Mouse (Mus musculus): ENCODE data around the gene Uba5. TPM values are rescaled to one million over a fixed set of nuclear protein-coding genes. Genes with fewer than 3 reads are reported as not detected.

Gene Uba5
- polyA plus RNA-seq (2015; fragmentation: Nextera tagmentation; extraction: Ambion mirVana), result 46.7 and 49.6 TPM in 2 replicates

DNA sequence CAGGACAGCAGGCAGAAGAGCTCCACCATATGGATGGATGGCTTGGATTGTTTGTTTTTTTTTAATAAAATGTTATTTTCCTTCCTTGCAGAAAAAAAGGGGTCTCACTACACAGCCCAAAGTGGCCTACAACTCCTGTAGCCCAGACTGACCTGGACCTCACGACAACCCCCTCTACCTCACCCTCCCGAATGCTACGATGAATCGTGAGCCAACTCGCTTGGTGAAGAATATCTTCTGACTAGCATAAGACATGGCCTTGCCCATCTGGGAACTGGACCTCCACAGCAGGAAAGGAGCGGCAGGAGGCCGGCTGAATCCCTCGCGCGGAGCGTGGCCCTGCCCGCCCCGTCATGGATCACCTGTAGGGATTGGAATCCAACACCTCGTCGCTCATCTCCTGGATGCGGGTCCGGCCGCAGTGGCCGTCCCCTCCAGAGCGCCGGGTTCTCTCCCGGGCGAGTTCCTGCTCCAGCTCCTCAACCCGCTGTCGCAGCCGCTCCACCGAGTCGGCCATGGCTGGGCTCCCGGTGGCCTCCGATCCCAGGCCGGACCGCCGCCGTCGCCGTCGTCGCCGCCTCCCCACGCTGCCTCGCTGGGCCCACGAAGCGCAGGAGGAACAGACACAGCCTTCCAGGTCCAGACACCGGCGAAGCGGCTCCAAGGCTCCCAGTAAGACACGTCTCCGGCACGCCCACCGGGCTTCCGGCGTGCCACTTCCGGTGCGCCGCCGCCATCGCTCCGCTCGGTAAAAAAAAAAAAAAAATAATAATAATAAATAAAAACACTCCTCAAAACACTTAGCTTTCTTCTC, at the start of gene Uba5:
Gene Uba5 (minus strand): TSS at position 705 of the 814 bp plus-strand sequence.
- H3K27ac ChIP-seq, result 0 out of 2 replicates have a peak within 1 kb of the TSS, but pooled peaks have one; percentile 42
- H3K27me3 ChIP-seq (replicated peaks), result no peaks in the 10 kb centered on the region
- peak within 1 kb of the TSS; percentile 93 for H3K4me2 ChIP-seq (replicated peaks)
- peaks cover 6% of the 10 kb centered on the region for H3K4me1 ChIP-seq (replicated peaks)
- WGBS, result under 1% methylated on average over 55 of the region's 59 CpGs
- peak within 1 kb of the TSS; percentile 84 for H3K9ac ChIP-seq
- peaks cover 10% of the 10 kb centered on the region for H3K36me3 ChIP-seq
- ATAC-seq, result peak; percentile 88
- peak within 1 kb of the TSS; percentile 100 for H3K4me3 ChIP-seq (replicated peaks)
- no peaks in the 10 kb centered on the region for H3K9me3 ChIP-seq

DNA sequence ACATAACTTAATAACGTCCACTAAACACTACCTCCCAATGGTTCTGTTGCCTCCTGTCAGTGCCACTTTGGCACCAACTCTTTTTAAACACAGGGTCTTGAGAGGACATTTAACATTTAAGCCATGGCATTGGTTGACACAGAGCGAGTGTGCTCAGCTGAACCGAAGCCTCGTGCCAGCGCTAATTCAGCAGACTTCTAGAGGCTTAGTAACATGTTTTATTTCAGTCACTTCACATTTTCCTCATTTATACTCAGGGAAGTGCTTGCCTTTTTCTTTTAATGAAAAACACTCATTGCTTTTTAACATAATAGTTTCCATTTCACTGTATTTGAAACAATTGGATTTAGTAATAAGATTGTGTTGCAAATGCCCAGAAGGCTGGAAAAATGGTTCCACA, 46.2 kb upstream of the Uba5 start:
- Histone ChIP-seq H3K4me1 (replicated peaks) (no peaks in the 10 kb centered on the region), H3K4me3 (replicated peaks) (no peak overlapping the region), H3K4me2 (replicated peaks) (no peak overlapping the region), H3K27ac (no peak overlapping the region), H3K9ac (no peak overlapping the region), H3K27me3 (replicated peaks) (no peaks in the 10 kb centered on the region), H3K9me3 (no peaks in the 10 kb centered on the region), H3K36me3 (no peaks in the 10 kb centered on the region)
- ATAC-seq, result no peak
- WGBS, result 90% methylated on average over 5 of the region's 5 CpGs

GRCm38 (mm10) chr9:104108571-104109143, 45.7 kb upstream of the Uba5 start:
- ATAC-seq, result no peak
- no peak overlapping the region for H3K4me2 ChIP-seq (replicated peaks)
- 69% methylated on average over 2 of the region's 2 CpGs for WGBS

DNA sequence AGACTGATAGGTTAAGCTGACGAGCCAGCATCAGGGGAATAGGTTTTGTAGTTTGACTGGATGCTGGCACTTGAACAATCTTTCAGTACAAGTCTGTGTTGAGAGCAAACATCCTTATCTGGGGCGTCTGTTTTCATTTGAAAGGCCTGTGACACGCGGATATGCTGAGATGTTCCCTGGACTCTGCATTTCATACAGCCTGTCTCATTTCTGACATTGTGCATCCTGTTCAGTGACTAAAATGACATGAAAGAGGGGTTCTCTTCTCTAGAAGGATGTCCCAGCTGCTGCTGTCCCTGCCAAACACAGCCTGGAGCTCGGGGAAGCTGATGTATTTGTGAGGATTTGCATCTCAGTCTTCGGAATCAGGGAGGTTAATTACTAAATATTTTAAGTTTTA, 44.5 kb upstream of the Uba5 start:
- H3K9ac ChIP-seq, result no peak overlapping the region
- H3K36me3 ChIP-seq, result no peaks in the 10 kb centered on the region
- H3K4me3 ChIP-seq (replicated peaks), result no peak overlapping the region
- H3K27me3 ChIP-seq (replicated peaks), result no peaks in the 10 kb centered on the region
- no peaks in the 10 kb centered on the region for H3K4me1 ChIP-seq (replicated peaks)
- H3K27ac ChIP-seq, result no peak overlapping the region
- ATAC-seq, result no peak
- H3K9me3 ChIP-seq, result no peaks in the 10 kb centered on the region
- 52% methylated on average over 6 of the region's 6 CpGs for WGBS
- H3K4me2 ChIP-seq (replicated peaks), result no peak overlapping the region

More at GRCm38 (mm10) chr9:104108571-104109143, 45.7 kb upstream of the Uba5 start:
- Histone ChIP-seq H3K4me1 (replicated peaks) (no peaks in the 10 kb centered on the region), H3K27me3 (replicated peaks) (no peaks in the 10 kb centered on the region), H3K9ac (no peak overlapping the region), H3K36me3 (no peaks in the 10 kb centered on the region), H3K4me3 (replicated peaks) (no peak overlapping the region), H3K27ac (no peak overlapping the region), H3K9me3 (no peaks in the 10 kb centered on the region)

- no peak for ATAC-seq
- no peak overlapping the region for H3K4me3 ChIP-seq (replicated peaks)
- H3K4me1 ChIP-seq (replicated peaks), result no peaks in the 10 kb centered on the region
- H3K9ac ChIP-seq, result no peak overlapping the region
- H3K36me3 ChIP-seq, result no peaks in the 10 kb centered on the region
- H3K9me3 ChIP-seq, result no peaks in the 10 kb centered on the region
- H3K27me3 ChIP-seq (replicated peaks), result no peaks in the 10 kb centered on the region
- H3K27ac ChIP-seq, result 0 out of 2 replicates have a peak overlapping the region, but pooled peaks have one; percentile 13
- 67% methylated on average over 9 of the region's 9 CpGs for WGBS
- H3K4me2 ChIP-seq (replicated peaks), result no peak overlapping the region
Measured at GRCm38 (mm10) chr9:104106930-104107329, 44.0 kb upstream of the Uba5 start.

- no peaks in the 10 kb centered on the region for H3K4me1 ChIP-seq (replicated peaks)
- no peak overlapping the region for H3K27ac ChIP-seq
- no peak for ATAC-seq
- no peak overlapping the region for H3K4me2 ChIP-seq (replicated peaks)
- no peaks in the 10 kb centered on the region for H3K36me3 ChIP-seq
- WGBS, result 90% methylated on average over 2 of the region's 2 CpGs
- H3K9me3 ChIP-seq, result no peaks in the 10 kb centered on the region
- H3K4me3 ChIP-seq (replicated peaks), result no peak overlapping the region
- H3K27me3 ChIP-seq (replicated peaks), result no peaks in the 10 kb centered on the region
- no peak overlapping the region for H3K9ac ChIP-seq
Measured at GRCm38 (mm10) chr9:104104986-104105385, 42.1 kb upstream of the Uba5 start.

- H3K36me3 ChIP-seq, result no peaks in the 10 kb centered on the region
- no peaks in the 10 kb centered on the region for H3K27me3 ChIP-seq (replicated peaks)
- H3K9me3 ChIP-seq, result no peaks in the 10 kb centered on the region
- no peak overlapping the region for H3K4me2 ChIP-seq (replicated peaks)
- H3K4me1 ChIP-seq (replicated peaks), result no peaks in the 10 kb centered on the region
- no peak for ATAC-seq
- WGBS, result 56% methylated on average over 2 of the region's 2 CpGs
- H3K9ac ChIP-seq, result no peak overlapping the region
- H3K4me3 ChIP-seq (replicated peaks), result no peak overlapping the region
- H3K27ac ChIP-seq, result no peak overlapping the region
Measured at GRCm38 (mm10) chr9:104102901-104103300, 40.0 kb upstream of the Uba5 start.

- Histone ChIP-seq H3K27ac (no peak overlapping the region), H3K36me3 (no peaks in the 10 kb centered on the region), H3K4me2 (replicated peaks) (no peak overlapping the region), H3K27me3 (replicated peaks) (no peaks in the 10 kb centered on the region), H3K9me3 (no peaks in the 10 kb centered on the region), H3K9ac (no peak overlapping the region), H3K4me1 (replicated peaks) (no peaks in the 10 kb centered on the region), H3K4me3 (replicated peaks) (no peak overlapping the region)
- WGBS, result 42% methylated on average over 6 of the region's 6 CpGs
- 0 out of 2 replicates have a peak, but pooled peaks have one; percentile 31 for ATAC-seq
Measured at GRCm38 (mm10) chr9:104102301-104102700, 39.4 kb upstream of the Uba5 start.

- 45% methylated on average over 3 of the region's 3 CpGs for WGBS
- no peak overlapping the region for H3K27ac ChIP-seq
Measured at GRCm38 (mm10) chr9:104101458-104101857, 38.5 kb upstream of the Uba5 start.

DNA sequence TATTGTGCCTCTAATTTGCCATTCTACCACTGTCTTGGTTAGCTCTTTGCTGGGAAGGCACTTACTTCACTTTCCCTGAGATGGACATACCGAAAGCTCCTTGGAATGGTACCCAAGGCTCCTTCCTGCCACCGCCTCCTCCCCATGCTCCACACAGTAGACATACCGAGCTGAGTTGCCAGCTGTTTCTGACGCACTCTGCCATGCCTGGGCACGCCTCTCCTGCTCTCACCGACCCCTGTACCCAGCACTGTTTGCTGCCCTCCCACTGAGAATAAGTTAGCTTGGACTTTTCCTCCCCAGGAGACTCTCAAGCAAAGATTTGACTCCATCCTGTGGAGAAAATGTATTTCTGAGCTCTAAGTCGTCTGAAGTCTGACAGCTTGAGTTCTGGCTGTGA, 37.9 kb upstream of the Uba5 start:
- no peaks in the 10 kb centered on the region for H3K9me3 ChIP-seq
- H3K9ac ChIP-seq, result no peak overlapping the region
- H3K4me1 ChIP-seq (replicated peaks), result no peaks in the 10 kb centered on the region
- WGBS, result 63% methylated on average over 7 of the region's 7 CpGs
- H3K27me3 ChIP-seq (replicated peaks), result no peaks in the 10 kb centered on the region
- H3K36me3 ChIP-seq, result no peaks in the 10 kb centered on the region
- ATAC-seq, result no peak
- no peak overlapping the region for H3K27ac ChIP-seq
- no peak overlapping the region for H3K4me2 ChIP-seq (replicated peaks)
- no peak overlapping the region for H3K4me3 ChIP-seq (replicated peaks)

More at GRCm38 (mm10) chr9:104101458-104101857, 38.5 kb upstream of the Uba5 start:
- no peak overlapping the region for H3K9ac ChIP-seq
- H3K36me3 ChIP-seq, result no peaks in the 10 kb centered on the region
- no peaks in the 10 kb centered on the region for H3K4me1 ChIP-seq (replicated peaks)
- no peak overlapping the region for H3K4me3 ChIP-seq (replicated peaks)
- no peaks in the 10 kb centered on the region for H3K9me3 ChIP-seq
- no peak overlapping the region for H3K4me2 ChIP-seq (replicated peaks)
- no peaks in the 10 kb centered on the region for H3K27me3 ChIP-seq (replicated peaks)
- no peak for ATAC-seq

DNA sequence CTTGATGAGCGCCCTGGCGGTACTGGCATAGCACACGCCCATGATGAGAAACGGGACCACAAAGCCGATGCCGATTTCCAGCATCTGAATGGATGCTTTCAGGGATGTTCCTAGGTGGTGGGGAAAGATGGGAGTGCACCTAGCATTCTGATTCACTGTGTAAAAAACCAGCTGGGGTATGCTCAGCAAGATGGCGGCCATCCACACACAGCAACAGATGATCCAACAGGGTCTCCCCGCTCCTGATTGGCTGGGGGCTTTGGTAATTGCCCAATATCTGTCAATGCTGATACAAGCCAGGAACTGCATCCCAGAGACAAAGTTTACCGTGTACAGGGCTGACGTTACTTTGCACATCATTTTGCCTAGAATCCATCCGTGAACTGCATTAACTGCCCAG, 36.1 kb upstream of the Uba5 start:
- H3K4me3 ChIP-seq (replicated peaks), result no peak overlapping the region
- H3K36me3 ChIP-seq, result no peaks in the 10 kb centered on the region
- H3K27ac ChIP-seq, result no peak overlapping the region
- no peak overlapping the region for H3K9ac ChIP-seq
- no peaks in the 10 kb centered on the region for H3K27me3 ChIP-seq (replicated peaks)
- WGBS, result 82% methylated on average over 11 of the region's 11 CpGs
- H3K4me2 ChIP-seq (replicated peaks), result no peak overlapping the region
- no peak for ATAC-seq
- H3K9me3 ChIP-seq, result no peaks in the 10 kb centered on the region
- no peaks in the 10 kb centered on the region for H3K4me1 ChIP-seq (replicated peaks)

DNA sequence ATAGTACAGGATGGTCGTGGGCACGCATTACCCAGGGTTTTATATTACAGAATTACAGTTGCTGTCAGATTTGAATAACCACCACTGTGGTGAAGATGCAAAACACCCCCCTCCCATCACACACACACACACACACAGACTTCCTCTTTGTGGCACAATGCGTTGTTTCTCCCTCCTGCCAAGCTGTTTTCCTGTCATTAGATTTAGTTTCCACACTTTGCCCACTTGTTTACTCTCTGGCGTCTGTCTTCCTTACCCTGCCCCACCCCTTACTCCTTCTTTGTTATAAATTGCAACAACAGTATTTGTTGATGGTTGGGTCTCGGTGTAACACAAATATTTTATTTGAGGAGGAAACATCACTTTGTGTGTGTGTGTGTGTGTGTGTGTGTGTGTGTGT, 35.3 kb upstream of the Uba5 start:
- WGBS, result 48% methylated on average over 5 of the region's 5 CpGs
- ATAC-seq, result no peak
- Histone ChIP-seq H3K9me3 (no peaks in the 10 kb centered on the region), H3K4me3 (replicated peaks) (no peak overlapping the region), H3K4me1 (replicated peaks) (no peaks in the 10 kb centered on the region), H3K4me2 (replicated peaks) (no peak overlapping the region), H3K9ac (no peak overlapping the region), H3K36me3 (no peaks in the 10 kb centered on the region), H3K27ac (no peak overlapping the region), H3K27me3 (replicated peaks) (no peaks in the 10 kb centered on the region)

- Histone ChIP-seq H3K36me3 (no peaks in the 10 kb centered on the region), H3K27ac (no peak overlapping the region), H3K9ac (no peak overlapping the region), H3K4me2 (replicated peaks) (no peak overlapping the region), H3K9me3 (no peaks in the 10 kb centered on the region), H3K4me3 (replicated peaks) (no peak overlapping the region), H3K4me1 (replicated peaks) (no peaks in the 10 kb centered on the region), H3K27me3 (replicated peaks) (no peaks in the 10 kb centered on the region)
- WGBS, result 93% methylated on average over 5 of the region's 5 CpGs
- ATAC-seq, result no peak
Measured at GRCm38 (mm10) chr9:104092945-104093344, 30.0 kb upstream of the Uba5 start.

Data from intestine, embryonic 15.5 days (tissue).